Mouse (Mus musculus): Measurements from ENCODE around the gene Adora2b.

DNA sequence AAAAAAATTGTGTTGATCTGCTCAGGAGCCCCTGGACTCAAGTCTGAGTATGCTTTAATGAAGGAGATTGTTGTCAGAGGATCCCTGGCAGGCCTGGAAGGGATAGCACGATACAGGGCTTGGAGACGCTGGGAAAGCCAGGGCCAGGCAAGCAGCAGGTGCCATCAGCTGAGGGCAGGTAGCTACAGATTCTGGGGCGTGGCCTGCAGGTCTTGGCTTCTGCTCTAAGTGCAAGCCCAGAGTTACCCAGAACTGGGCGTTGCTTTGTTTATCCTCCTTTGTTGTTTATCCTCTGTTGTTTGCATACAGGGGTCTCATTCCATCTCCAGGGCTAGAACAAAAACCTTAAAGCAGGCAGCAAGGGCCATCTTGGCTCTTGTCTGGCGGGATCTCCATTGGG is 4.6 kb downstream of the Adora2b start:
- no peak for TF ChIP-seq CTCF (IDR thresholded peaks at IDR 0.05; ENCODE audit: insufficient read depth, low read length)
- TF ChIP-seq POLR2A (IDR thresholded peaks at IDR 0.05; ENCODE audit: borderline replicate concordance, extremely low read depth, low read depth, low read length) = no peak

Data from lung, adult 2 months (tissue).